ENCODE assay signal across 8 mouse cellular contexts in the genomic region with DNA sequence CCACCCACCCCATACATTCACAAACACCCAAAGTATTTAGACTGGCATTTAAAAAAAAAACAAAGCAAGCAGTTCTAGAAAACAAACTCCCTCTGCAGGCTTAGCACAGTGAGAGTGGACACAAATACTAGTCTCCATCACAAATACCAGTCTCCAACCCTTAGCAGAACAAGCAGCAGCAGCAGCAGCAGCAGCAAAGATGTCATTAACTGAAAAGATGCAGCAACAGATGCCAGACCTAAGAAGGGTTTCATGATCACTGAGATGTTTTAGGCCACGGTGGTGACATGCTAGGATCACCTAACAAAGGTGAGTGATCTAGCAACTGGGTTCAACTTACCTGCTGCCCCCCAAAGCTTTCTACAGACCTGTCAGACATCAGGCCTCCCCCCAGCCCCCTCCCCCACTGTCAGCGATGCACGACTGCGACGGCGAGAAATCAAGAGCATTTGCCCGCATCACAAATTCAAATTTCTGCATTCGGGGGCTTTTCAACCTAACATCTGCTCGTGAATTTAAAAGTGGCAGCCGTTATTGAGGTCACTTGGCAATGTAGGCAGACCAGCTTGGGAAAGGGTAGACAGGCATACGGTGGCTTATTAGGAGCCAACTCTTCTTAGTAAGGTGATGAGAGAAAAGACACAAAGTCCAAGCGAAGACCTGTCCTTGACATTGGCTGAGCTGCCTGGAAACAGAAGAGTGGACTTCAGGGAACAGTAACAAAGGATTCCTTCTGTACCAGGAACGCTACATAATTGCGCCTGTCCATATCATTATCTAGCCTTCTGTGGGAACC. TPM values are rescaled to one million over a fixed set of nuclear protein-coding genes. Genes with fewer than 3 reads are reported as not detected.
A peak's percentile ranks its signal among the peaks of the same experiment; 100 is the strongest.
DNase-seq lines count a peak whose midpoint lies in the region; ATAC-seq lines count a peak whose summit lies in the region.

No protein-coding gene starts in this region.

- H3K9ac ChIP-seq in heart, embryonic 15.5 days = no peak overlapping the region
- no peak overlapping the region for H3K9ac ChIP-seq in heart, embryonic 11.5 days (ENCODE audit: low read depth, low read length)
- no peak overlapping the region for H3K9ac ChIP-seq in embryonic facial prominence, embryonic 15.5 days
- no peak overlapping the region for H3K9ac ChIP-seq in limb, embryonic 12.5 days (replicated peaks)

- H3K9me3 ChIP-seq in heart, embryonic 15.5 days (replicated peaks) = no peaks in the 10 kb centered on the region
- H3K9me3 ChIP-seq in heart, embryonic 11.5 days (replicated peaks; ENCODE audit: control insufficient read depth, low read length) = no peaks in the 10 kb centered on the region
- H3K9me3 ChIP-seq in embryonic facial prominence, embryonic 15.5 days (replicated peaks) = no peaks in the 10 kb centered on the region
- no peaks in the 10 kb centered on the region for H3K9me3 ChIP-seq in limb, embryonic 12.5 days

- no peak for ATAC-seq in heart, embryonic 15.5 days (replicated peaks; ENCODE audit: insufficient number of reproducible peaks, insufficient read depth, low FRiP score, low read depth)
- ATAC-seq in heart, embryonic 11.5 days (replicated peaks; ENCODE audit: insufficient number of reproducible peaks, low FRiP score, low TSS enrichment) = no peak
- ATAC-seq in embryonic facial prominence, embryonic 15.5 days (ENCODE audit: insufficient number of reproducible peaks, low FRiP score, low TSS enrichment, low read depth) = no peak
- no peak for ATAC-seq in limb, embryonic 12.5 days (ENCODE audit: insufficient number of reproducible peaks, insufficient read depth, low FRiP score, low TSS enrichment, low read depth)

- H3K27me3 ChIP-seq in heart, embryonic 15.5 days = no peaks in the 10 kb centered on the region
- H3K27me3 ChIP-seq in heart, embryonic 11.5 days (ENCODE audit: control insufficient read depth, insufficient read depth, low read length) = no peaks in the 10 kb centered on the region
- H3K27me3 ChIP-seq in embryonic facial prominence, embryonic 15.5 days = no peaks in the 10 kb centered on the region
- no peaks in the 10 kb centered on the region for H3K27me3 ChIP-seq in limb, embryonic 12.5 days

- WGBS in heart, embryonic 15.5 days = 62% methylated on average over 14 of the region's 14 CpGs
- WGBS in heart, embryonic 11.5 days (ENCODE audit: insufficient replicate concordance) = 53% methylated on average over 14 of the region's 14 CpGs
- WGBS in embryonic facial prominence, embryonic 15.5 days = 48% methylated on average over 14 of the region's 14 CpGs
- 53% methylated on average over 14 of the region's 14 CpGs for WGBS in limb, embryonic 12.5 days

- H3K4me1 ChIP-seq in heart, embryonic 15.5 days (replicated peaks) = peaks cover 45% of the 10 kb centered on the region
- H3K4me1 ChIP-seq in heart, embryonic 11.5 days (ENCODE audit: control insufficient read depth, insufficient read depth, low read length) = peaks cover 31% of the 10 kb centered on the region
- peaks cover 30% of the 10 kb centered on the region for H3K4me1 ChIP-seq in embryonic facial prominence, embryonic 15.5 days
- H3K4me1 ChIP-seq in limb, embryonic 12.5 days (replicated peaks) = peaks cover 41% of the 10 kb centered on the region

- no peak overlapping the region for H3K4me3 ChIP-seq in heart, embryonic 15.5 days
- H3K4me3 ChIP-seq in heart, embryonic 11.5 days (ENCODE audit: low read depth, low read length) = no peak overlapping the region
- no peak overlapping the region for H3K4me3 ChIP-seq in embryonic facial prominence, embryonic 15.5 days (replicated peaks)
- H3K4me3 ChIP-seq in limb, embryonic 12.5 days (replicated peaks) = no peak overlapping the region

- DNase-seq in brain, adult 2 months (ENCODE audit: low read depth, low spot score) = peak; percentile 87
- no peak for DNase-seq in spleen, adult 18-20 months
- no peak for DNase-seq in frontal cortex, postnatal 10 days (ENCODE audit: low spot score in 2 of 2)
- DNase-seq in kidney, postnatal 36 days = no peak

- H3K36me3 ChIP-seq in heart, embryonic 15.5 days = no peaks in the 10 kb centered on the region
- no peaks in the 10 kb centered on the region for H3K36me3 ChIP-seq in heart, embryonic 11.5 days (ENCODE audit: control insufficient read depth, insufficient read depth, low read length)
- no peaks in the 10 kb centered on the region for H3K36me3 ChIP-seq in embryonic facial prominence, embryonic 15.5 days
- no peaks in the 10 kb centered on the region for H3K36me3 ChIP-seq in limb, embryonic 12.5 days

- H3K27ac ChIP-seq in heart, embryonic 15.5 days = peak overlapping the region; percentile 79
- H3K27ac ChIP-seq in heart, embryonic 11.5 days (ENCODE audit: low read depth, low read length) = no peak overlapping the region
- peak overlapping the region; percentile 22; the same call in 1 of the 2 replicates for H3K27ac ChIP-seq in embryonic facial prominence, embryonic 15.5 days (replicated peaks)
- H3K27ac ChIP-seq in limb, embryonic 12.5 days = peak overlapping the region; percentile 71

- no peak overlapping the region for H3K4me2 ChIP-seq in heart, embryonic 15.5 days
- H3K4me2 ChIP-seq in heart, embryonic 11.5 days = no peak overlapping the region
- no peak overlapping the region for H3K4me2 ChIP-seq in embryonic facial prominence, embryonic 15.5 days (replicated peaks)
- H3K4me2 ChIP-seq in limb, embryonic 12.5 days = no peak overlapping the region

RNA-seq across cellular contexts. Expression of a gene that starts 26.1 kb away (rescaled TPM):
- 28.7 and 29.8 TPM in 2 replicates for polyA plus RNA-seq in heart, embryonic 15.5 days (2015; fragmentation: Nextera tagmentation; extraction: Ambion mirVana)
- polyA plus RNA-seq in heart, embryonic 11.5 days (2014; fragmentation: Nextera tagmentation; extraction: Ambion mirVana) = 22.7 and 24.7 TPM in 2 replicates
- polyA plus RNA-seq in embryonic facial prominence, embryonic 15.5 days (2015; fragmentation: Nextera tagmentation; extraction: Ambion mirVana) = 21.2 and 22.1 TPM in 2 replicates
- polyA plus RNA-seq in limb, embryonic 12.5 days (2016; fragmentation: Nextera tagmentation; extraction: Ambion mirVana) = 10.2 and 11.6 TPM in 2 replicates
